Mouse (Mus musculus): ENCODE measurements at regions not wholly inside any gene's neighbourhood (a gene's known extent, or its start where the extent isn't known, plus 50 kb on each side); places are given as distances from the start of the nearest gene placed in this dataset.

DNA sequence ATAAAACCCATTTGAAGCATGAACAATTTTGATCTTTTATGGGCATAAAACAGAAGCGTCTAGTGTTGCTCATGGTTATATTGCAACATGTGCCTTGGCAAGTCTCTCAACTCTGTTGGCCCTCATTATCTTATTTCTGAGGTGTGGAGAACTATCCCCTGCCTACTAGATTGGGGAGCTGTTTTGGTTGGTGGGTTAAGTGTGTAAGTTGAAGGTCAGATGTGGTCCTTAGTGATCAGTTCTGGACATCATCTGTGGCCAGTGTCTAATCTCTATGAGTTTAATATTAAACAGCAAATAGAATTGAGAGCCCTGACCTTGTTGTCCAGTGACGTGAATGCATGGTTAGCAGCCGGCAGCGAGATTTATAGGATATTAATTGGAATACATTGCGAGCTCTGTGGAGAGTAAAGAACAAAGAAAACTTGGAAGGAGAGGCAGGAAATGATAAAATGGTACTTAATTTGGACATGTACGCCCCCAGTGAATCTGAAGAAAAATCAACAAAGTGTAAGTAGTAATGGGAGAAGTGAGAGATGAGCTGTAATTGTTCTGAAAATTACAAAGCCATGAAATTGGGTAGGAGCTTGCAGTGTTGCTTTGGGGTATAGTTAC is 69.5 kb upstream of the Cyp1b1 start:
- TF ChIP-seq CTCF (IDR thresholded peaks at IDR 0.05; ENCODE audit: control insufficient read depth, insufficient read depth, insufficient replicate concordance, low read depth, low read length) (no peak), POLR2A (IDR thresholded peaks at IDR 0.05; ENCODE audit: control insufficient read depth, low read depth, low read length) (no peak)
